Mouse (Mus musculus): ENCODE measurements around the gene Gpat3. TPM values are rescaled to one million over a fixed set of nuclear protein-coding genes. Genes with fewer than 3 reads are reported as not detected.

Gene Gpat3
- 4.9 and 5.0 TPM in 2 replicates for polyA plus RNA-seq (2015; fragmentation: Nextera tagmentation; extraction: Ambion mirVana)

- H3K4me2 ChIP-seq (ENCODE audit: low read depth, low read length), result peak within 1 kb of the TSS; percentile 63
- peak within 1 kb of the TSS; percentile 65 for H3K27ac ChIP-seq (ENCODE audit: low read length)
- H3K9ac ChIP-seq (ENCODE audit: low read depth, low read length), result peak within 1 kb of the TSS; percentile 59
- H3K4me1 ChIP-seq (ENCODE audit: control insufficient read depth, low read depth, low read length), result no peaks in the 10 kb centered on the region
- no peaks in the 10 kb centered on the region for H3K36me3 ChIP-seq (ENCODE audit: control insufficient read depth, insufficient read depth)
- peaks cover 36% of the 10 kb centered on the region for H3K27me3 ChIP-seq (ENCODE audit: control insufficient read depth, insufficient read depth, low read depth, low read length)
- peak within 1 kb of the TSS; percentile 62 for H3K4me3 ChIP-seq (ENCODE audit: low read depth, low read length)
- no peaks in the 10 kb centered on the region for H3K9me3 ChIP-seq (replicated peaks; ENCODE audit: control insufficient read depth, low read length)
- ATAC-seq (ENCODE audit: low read depth), result no peak
- under 1% methylated on average over 16 of the region's 16 CpGs for WGBS (ENCODE audit: insufficient replicate concordance)
Measured at GRCm38 (mm10) chr5:100845485-100845847, at the start of gene Gpat3. Gpat3 (plus strand) TSS chr5:100845713.

- peaks cover 17% of the 10 kb centered on the region for H3K36me3 ChIP-seq (ENCODE audit: control insufficient read depth, insufficient read depth)
- peak within 1 kb of the TSS; percentile 90 for H3K4me2 ChIP-seq (ENCODE audit: low read depth, low read length)
- WGBS (ENCODE audit: insufficient replicate concordance), result under 1% methylated on average over 67 of the region's 67 CpGs
- peak within 1 kb of the TSS; percentile 84 for H3K9ac ChIP-seq (ENCODE audit: low read depth, low read length)
- peaks cover 10% of the 10 kb centered on the region for H3K4me1 ChIP-seq (ENCODE audit: control insufficient read depth, low read depth, low read length)
- peak within 1 kb of the TSS; percentile 61 for H3K27ac ChIP-seq (ENCODE audit: low read length)
- H3K27me3 ChIP-seq (ENCODE audit: control insufficient read depth, insufficient read depth, low read depth, low read length), result no peaks in the 10 kb centered on the region
- ATAC-seq (ENCODE audit: low read depth), result peak; percentile 97
- peak within 1 kb of the TSS; percentile 92 for H3K4me3 ChIP-seq (ENCODE audit: low read depth, low read length)
- H3K9me3 ChIP-seq (replicated peaks; ENCODE audit: control insufficient read depth, low read length), result no peaks in the 10 kb centered on the region
Measured at GRCm38 (mm10) chr5:100798165-100798860, 47.2 kb upstream of the Gpat3 start, which contains the start of the genes Helq and Mrps18c. Helq (minus strand) TSS chr5:100798598. Mrps18c (plus strand) TSS chr5:100798627.

- H3K27ac ChIP-seq (ENCODE audit: low read length), result no peak overlapping the region
- H3K9me3 ChIP-seq (replicated peaks; ENCODE audit: control insufficient read depth, low read length), result no peaks in the 10 kb centered on the region
- H3K4me1 ChIP-seq (ENCODE audit: control insufficient read depth, low read depth, low read length), result peaks cover 5% of the 10 kb centered on the region
- H3K9ac ChIP-seq (ENCODE audit: low read depth, low read length), result no peak overlapping the region
- no peak for ATAC-seq (ENCODE audit: low read depth)
- no peak overlapping the region for H3K4me3 ChIP-seq (ENCODE audit: low read depth, low read length)
- no peak overlapping the region for H3K4me2 ChIP-seq (ENCODE audit: low read depth, low read length)
- peaks cover 9% of the 10 kb centered on the region for H3K36me3 ChIP-seq (ENCODE audit: control insufficient read depth, insufficient read depth)
- no peaks in the 10 kb centered on the region for H3K27me3 ChIP-seq (ENCODE audit: control insufficient read depth, insufficient read depth, low read depth, low read length)
- WGBS (ENCODE audit: insufficient replicate concordance), result 75% methylated on average over 4 of the region's 4 CpGs
Measured at GRCm38 (mm10) chr5:100818341-100818740, 27.2 kb upstream of the Gpat3 start.

GRCm38 (mm10) chr5:100819568-100820480, 25.7 kb upstream of the Gpat3 start:
- Histone ChIP-seq H3K4me1 (ENCODE audit: control insufficient read depth, low read depth, low read length) (peaks cover 5% of the 10 kb centered on the region), H3K36me3 (ENCODE audit: control insufficient read depth, insufficient read depth) (peaks cover 4% of the 10 kb centered on the region), H3K9ac (ENCODE audit: low read depth, low read length) (peak overlapping the region; percentile 96), H3K27me3 (ENCODE audit: control insufficient read depth, insufficient read depth, low read depth, low read length) (no peaks in the 10 kb centered on the region), H3K4me2 (ENCODE audit: low read depth, low read length) (peak overlapping the region; percentile 95), H3K27ac (ENCODE audit: low read length) (peak overlapping the region; percentile 83), H3K4me3 (ENCODE audit: low read depth, low read length) (peak overlapping the region; percentile 91), H3K9me3 (replicated peaks; ENCODE audit: control insufficient read depth, low read length) (no peaks in the 10 kb centered on the region)
- 27% methylated on average over 16 of the region's 16 CpGs for WGBS (ENCODE audit: insufficient replicate concordance)
- no peak; the same call in 1 of the 2 replicates for ATAC-seq (ENCODE audit: low read depth)

GRCm38 (mm10) chr5:100820483-100821184, 24.9 kb upstream of the Gpat3 start, which contains the start of gene Abraxas1:
Abraxas1 (minus strand) TSS chr5:100820965.
- under 1% methylated on average over 63 of the region's 63 CpGs for WGBS (ENCODE audit: insufficient replicate concordance)

GRCm38 (mm10) chr5:100821375-100821774, 24.1 kb upstream of the Gpat3 start:
- peak overlapping the region; percentile 95 for H3K4me2 ChIP-seq (ENCODE audit: low read depth, low read length)
- 63% methylated on average over 8 of the region's 8 CpGs for WGBS (ENCODE audit: insufficient replicate concordance)
- H3K9ac ChIP-seq (ENCODE audit: low read depth, low read length), result no peak overlapping the region; the same call in 1 of the 2 replicates
- H3K27ac ChIP-seq (ENCODE audit: low read length), result no peak overlapping the region
- no peaks in the 10 kb centered on the region for H3K27me3 ChIP-seq (ENCODE audit: control insufficient read depth, insufficient read depth, low read depth, low read length)
- peak overlapping the region; percentile 91 for H3K4me3 ChIP-seq (ENCODE audit: low read depth, low read length)
- H3K4me1 ChIP-seq (ENCODE audit: control insufficient read depth, low read depth, low read length), result peaks cover 5% of the 10 kb centered on the region
- no peaks in the 10 kb centered on the region for H3K9me3 ChIP-seq (replicated peaks; ENCODE audit: control insufficient read depth, low read length)
- ATAC-seq (ENCODE audit: low read depth), result no peak
- no peaks in the 10 kb centered on the region for H3K36me3 ChIP-seq (ENCODE audit: control insufficient read depth, insufficient read depth)

More at GRCm38 (mm10) chr5:100820483-100821184, 24.9 kb upstream of the Gpat3 start, which contains the start of gene Abraxas1:
- peak within 1 kb of the TSS; percentile 95 for H3K4me2 ChIP-seq (ENCODE audit: low read depth, low read length)
- peak; percentile 96 for ATAC-seq (ENCODE audit: low read depth)
- H3K4me3 ChIP-seq (ENCODE audit: low read depth, low read length), result peak within 1 kb of the TSS; percentile 91
- H3K4me1 ChIP-seq (ENCODE audit: control insufficient read depth, low read depth, low read length), result peaks cover 5% of the 10 kb centered on the region
- H3K9ac ChIP-seq (ENCODE audit: low read depth, low read length), result peak within 1 kb of the TSS; percentile 96
- no peaks in the 10 kb centered on the region for H3K9me3 ChIP-seq (replicated peaks; ENCODE audit: control insufficient read depth, low read length)
- H3K36me3 ChIP-seq (ENCODE audit: control insufficient read depth, insufficient read depth), result peaks cover 2% of the 10 kb centered on the region
- H3K27ac ChIP-seq (ENCODE audit: low read length), result peak within 1 kb of the TSS; percentile 83
- no peaks in the 10 kb centered on the region for H3K27me3 ChIP-seq (ENCODE audit: control insufficient read depth, insufficient read depth, low read depth, low read length)

- H3K36me3 ChIP-seq (ENCODE audit: control insufficient read depth, insufficient read depth), result no peaks in the 10 kb centered on the region
- no peaks in the 10 kb centered on the region for H3K9me3 ChIP-seq (replicated peaks; ENCODE audit: control insufficient read depth, low read length)
- WGBS (ENCODE audit: insufficient replicate concordance), result 52% methylated on average over 7 of the region's 7 CpGs
- no peak overlapping the region for H3K9ac ChIP-seq (ENCODE audit: low read depth, low read length)
- peaks cover 5% of the 10 kb centered on the region for H3K4me1 ChIP-seq (ENCODE audit: control insufficient read depth, low read depth, low read length)
- no peak overlapping the region for H3K27ac ChIP-seq (ENCODE audit: low read length)
- no peaks in the 10 kb centered on the region for H3K27me3 ChIP-seq (ENCODE audit: control insufficient read depth, insufficient read depth, low read depth, low read length)
- H3K4me2 ChIP-seq (ENCODE audit: low read depth, low read length), result no peak overlapping the region
- ATAC-seq (ENCODE audit: low read depth), result no peak
- no peak overlapping the region for H3K4me3 ChIP-seq (ENCODE audit: low read depth, low read length)
Measured at GRCm38 (mm10) chr5:100822826-100823225, 22.7 kb upstream of the Gpat3 start.

- no peaks in the 10 kb centered on the region for H3K27me3 ChIP-seq (ENCODE audit: control insufficient read depth, insufficient read depth, low read depth, low read length)
- no peak overlapping the region for H3K9ac ChIP-seq (ENCODE audit: low read depth, low read length)
- H3K4me3 ChIP-seq (ENCODE audit: low read depth, low read length), result no peak overlapping the region
- H3K4me2 ChIP-seq (ENCODE audit: low read depth, low read length), result no peak overlapping the region
- no peaks in the 10 kb centered on the region for H3K36me3 ChIP-seq (ENCODE audit: control insufficient read depth, insufficient read depth)
- ATAC-seq (ENCODE audit: low read depth), result no peak
- no peak overlapping the region for H3K27ac ChIP-seq (ENCODE audit: low read length)
- WGBS (ENCODE audit: insufficient replicate concordance), result 11% methylated on average over 2 of the region's 2 CpGs
- no peaks in the 10 kb centered on the region for H3K9me3 ChIP-seq (replicated peaks; ENCODE audit: control insufficient read depth, low read length)
- no peaks in the 10 kb centered on the region; the same call in 1 of the 2 replicates for H3K4me1 ChIP-seq (ENCODE audit: control insufficient read depth, low read depth, low read length)
Measured at GRCm38 (mm10) chr5:100825975-100826374, 19.5 kb upstream of the Gpat3 start.
